Comparison of ENCODE assay signal across 11 mouse cellular contexts in genomic region chr5:124387932-124388331, GRCm38 (mm10). TPM values are rescaled to one million over a fixed set of nuclear protein-coding genes. Genes with fewer than 3 reads are reported as not detected.
DNase-seq lines count a peak whose midpoint lies in the region; ATAC-seq lines count a peak whose summit lies in the region.
"Had no signal": no experiment of that assay in that cellular context is flagged by ENCODE, and none has a peak within 500 bp of the region (broad histone marks: within the 10 kb centered on the region; RNA-seq: fewer than 3 reads in every experiment).

No protein-coding gene starts in this region.

- no peaks in the 10 kb centered on the region for H3K9me3 ChIP-seq in hindbrain, embryonic 14.5 days (ENCODE audit: control insufficient read depth, low read length)
- H3K9me3 ChIP-seq in hindbrain, embryonic 16.5 days (ENCODE audit: control insufficient read depth, low read length), result no peaks in the 10 kb centered on the region
- no peaks in the 10 kb centered on the region for H3K9me3 ChIP-seq in kidney, embryonic 16.5 days (ENCODE audit: low read length)
- H3K9me3 ChIP-seq: heart, embryonic 10.5 days; neural tube, embryonic 13.5 days had no signal

- H3K27ac ChIP-seq in hindbrain, embryonic 14.5 days, result no peak overlapping the region
- H3K27ac ChIP-seq in hindbrain, embryonic 16.5 days (ENCODE audit: low read depth, low read length), result no peak overlapping the region
- H3K27ac ChIP-seq in kidney, embryonic 16.5 days (ENCODE audit: low read length), result no peak overlapping the region
- H3K27ac ChIP-seq: heart, embryonic 10.5 days; neural tube, embryonic 13.5 days had no signal

- H3K27me3 ChIP-seq in hindbrain, embryonic 14.5 days (ENCODE audit: control insufficient read depth, insufficient read depth, low read length), result no peaks in the 10 kb centered on the region
- no peaks in the 10 kb centered on the region for H3K27me3 ChIP-seq in hindbrain, embryonic 16.5 days (replicated peaks; ENCODE audit: control insufficient read depth, insufficient read depth, low read length)
- no peaks in the 10 kb centered on the region for H3K27me3 ChIP-seq in kidney, embryonic 16.5 days (ENCODE audit: insufficient read depth, low read length)
- H3K27me3 ChIP-seq: neural tube, embryonic 13.5 days had no signal

- peak; percentile 36 for DNase-seq in hindbrain, embryonic 14.5 days (ENCODE audit: low spot score)
- peak; percentile 19 for DNase-seq in A20 (ENCODE audit: low read depth, low spot score)
- DNase-seq in NIH3T3 (ENCODE audit: low read depth), result peak; percentile 47
- DNase-seq in lung, postnatal 25 days (ENCODE audit: low spot score), result peak; percentile 28
- no peak for DNase-seq in urinary bladder, adult 2 months (ENCODE audit: low spot score)
- no peak for DNase-seq in cerebellum, adult 11 months

- no peak overlapping the region for H3K4me3 ChIP-seq in hindbrain, embryonic 14.5 days (replicated peaks; ENCODE audit: low read length)
- no peak overlapping the region for H3K4me3 ChIP-seq in hindbrain, embryonic 16.5 days (ENCODE audit: low read length)
- H3K4me3 ChIP-seq in kidney, embryonic 16.5 days (ENCODE audit: low read length), result no peak overlapping the region
- H3K4me3 ChIP-seq: heart, embryonic 10.5 days; neural tube, embryonic 13.5 days had no signal

- no peak overlapping the region for H3K9ac ChIP-seq in hindbrain, embryonic 14.5 days
- no peak overlapping the region for H3K9ac ChIP-seq in hindbrain, embryonic 16.5 days (ENCODE audit: low read depth, low read length)
- no peak overlapping the region for H3K9ac ChIP-seq in kidney, embryonic 16.5 days (replicated peaks; ENCODE audit: low read length)
- H3K9ac ChIP-seq: neural tube, embryonic 13.5 days had no signal

- WGBS in hindbrain, embryonic 14.5 days, result 88% methylated on average over 5 of the region's 5 CpGs
- 78% methylated on average over 5 of the region's 5 CpGs for WGBS in hindbrain, embryonic 16.5 days
- 82% methylated on average over 5 of the region's 5 CpGs for WGBS in kidney, embryonic 16.5 days

- no peaks in the 10 kb centered on the region for H3K4me1 ChIP-seq in hindbrain, embryonic 14.5 days (replicated peaks; ENCODE audit: control insufficient read depth, insufficient read depth, low read length)
- no peaks in the 10 kb centered on the region for H3K4me1 ChIP-seq in hindbrain, embryonic 16.5 days (ENCODE audit: control insufficient read depth, insufficient read depth, low read depth, low read length)
- H3K4me1 ChIP-seq in kidney, embryonic 16.5 days (ENCODE audit: insufficient read depth, low read length), result no peaks in the 10 kb centered on the region
- H3K4me1 ChIP-seq: heart, embryonic 10.5 days; neural tube, embryonic 13.5 days had no signal

- no peak for ATAC-seq in hindbrain, embryonic 14.5 days (ENCODE audit: low FRiP score)
- no peak for ATAC-seq in hindbrain, embryonic 16.5 days
- no peak for ATAC-seq in kidney, embryonic 16.5 days (ENCODE audit: low FRiP score, low TSS enrichment)
- ATAC-seq: activated CD4-positive, CD25-positive, alpha-beta regulatory T cell, adult 4 months had no signal

- peaks cover 94% of the 10 kb centered on the region for H3K36me3 ChIP-seq in hindbrain, embryonic 14.5 days (replicated peaks; ENCODE audit: control insufficient read depth, insufficient read depth)
- H3K36me3 ChIP-seq in hindbrain, embryonic 16.5 days (ENCODE audit: control insufficient read depth, insufficient read depth, low read length), result peaks cover 57% of the 10 kb centered on the region
- H3K36me3 ChIP-seq in kidney, embryonic 16.5 days (ENCODE audit: insufficient read depth, low read length), result peaks cover 70% of the 10 kb centered on the region

- no peak overlapping the region for H3K4me2 ChIP-seq in hindbrain, embryonic 14.5 days (replicated peaks)
- H3K4me2 ChIP-seq in hindbrain, embryonic 16.5 days (ENCODE audit: low read length), result no peak overlapping the region
- no peak overlapping the region for H3K4me2 ChIP-seq in kidney, embryonic 16.5 days (replicated peaks; ENCODE audit: low read depth, low read length)
- H3K4me2 ChIP-seq: neural tube, embryonic 13.5 days had no signal

RNA-seq across cellular contexts. Expression of gene Cdk2ap1, which starts 25.1 kb away (rescaled TPM):
- polyA plus RNA-seq in hindbrain, embryonic 14.5 days (2014; fragmentation: Nextera tagmentation; extraction: Ambion mirVana), result 59.5 and 70.7 TPM in 2 replicates
- 48.7 and 51.1 TPM in 2 replicates for polyA plus RNA-seq in hindbrain, embryonic 16.5 days (2015; fragmentation: Nextera tagmentation; extraction: Ambion mirVana)
- polyA plus RNA-seq in urinary bladder, adult 2 months (2012; rRNA removed), result 106 and 119 TPM in 2 replicates
- 28.4 and 29.9 TPM in 2 replicates for polyA plus RNA-seq in kidney, embryonic 16.5 days (2015; fragmentation: Nextera tagmentation; extraction: Ambion mirVana)

RNA-seq across cellular contexts. Expression of gene Sbno1, which starts 37.9 kb away (rescaled TPM):
- polyA plus RNA-seq in hindbrain, embryonic 14.5 days (2014; fragmentation: Nextera tagmentation; extraction: Ambion mirVana), result 87.6 and 89.3 TPM in 2 replicates
- polyA plus RNA-seq in hindbrain, embryonic 16.5 days (2015; fragmentation: Nextera tagmentation; extraction: Ambion mirVana), result 83.6 and 84.3 TPM in 2 replicates
- 30.6 and 35.2 TPM in 2 replicates for polyA plus RNA-seq in urinary bladder, adult 2 months (2012; rRNA removed)
- polyA plus RNA-seq in kidney, embryonic 16.5 days (2015; fragmentation: Nextera tagmentation; extraction: Ambion mirVana), result 72.7 and 94.8 TPM in 2 replicates

RNA-seq across cellular contexts. Expression of gene Kmt5a, which starts 51.8 kb away (rescaled TPM):
- 23.1 and 23.2 TPM in 2 replicates for polyA plus RNA-seq in hindbrain, embryonic 14.5 days (2014; fragmentation: Nextera tagmentation; extraction: Ambion mirVana)
- polyA plus RNA-seq in hindbrain, embryonic 16.5 days (2015; fragmentation: Nextera tagmentation; extraction: Ambion mirVana), result 12.0 and 14.6 TPM in 2 replicates
- polyA plus RNA-seq in urinary bladder, adult 2 months (2012; rRNA removed), result 53.7 and 62.0 TPM in 2 replicates
- 30.7 and 38.1 TPM in 2 replicates for polyA plus RNA-seq in kidney, embryonic 16.5 days (2015; fragmentation: Nextera tagmentation; extraction: Ambion mirVana)

Comparison
In these comparisons a context has a peak if more than half of its experiments do, and no peak if none do; other contexts are left out.
1. DNase-seq: peak in hindbrain, embryonic 14.5 days (single experiment), A20 (single experiment), NIH3T3 (single experiment) and lung, postnatal 25 days (single experiment); none in urinary bladder, adult 2 months (single experiment) and cerebellum, adult 11 months (single experiment).